Mouse (Mus musculus): ENCODE results near the gene Pip5k1c.

DNA sequence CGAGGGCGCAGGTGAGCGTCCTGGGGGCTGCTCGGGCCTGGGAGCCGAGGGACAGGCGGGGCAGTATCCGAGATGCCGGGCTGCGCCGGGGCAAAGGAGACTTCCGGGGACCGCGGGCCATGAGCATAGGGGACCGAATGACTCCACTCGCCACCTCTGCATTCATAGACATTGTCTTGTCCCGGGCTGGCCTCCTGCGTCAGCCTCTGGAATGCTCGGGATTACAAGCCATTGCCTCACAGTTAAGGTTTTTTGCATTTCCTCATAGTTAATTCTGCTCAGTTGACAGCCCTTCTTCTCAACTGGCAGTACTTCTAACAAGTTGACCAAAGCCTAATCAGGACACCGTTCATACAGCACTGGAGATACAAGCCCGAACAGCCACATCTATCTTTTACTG lies 28.7 kb downstream of the Pip5k1c start:
- TF ChIP-seq CTCF (IDR thresholded peaks at IDR 0.05; ENCODE audit: low read depth) (no peak), EP300 (optimal IDR thresholded peaks at IDR 0.05) (no peak)

Data from stomach, postnatal 0 days (tissue).